Mouse (Mus musculus) heart, embryonic 14.5 days (tissue): ENCODE measurements at regions not wholly inside any gene's neighbourhood (a gene's known extent, or its start where the extent isn't known, plus 50 kb on each side); places are given as distances from the start of the nearest gene placed in this dataset.

Experiments
- ATAC-seq: fragments of 200-750 bp; cut with Nextera tagmentation; 2 replicates; pipeline ENCODE4 v1.8.0; 2017; ENCODE audit warnings: low read depth, moderate TSS enrichment; ENCODE audit not compliant: insufficient number of reproducible peaks, insufficient read depth, low FRiP score
- H3K27ac ChIP-seq, 2 experiments: fragments of 200-500 bp in 1 of 2; fragments of 300-500 bp in 1 of 2; sonication (generic) in 1 of 2; replicated peaks in 1 of 2; 2 replicates each; pipeline ENCODE4 v1.5.1; 2012 to 2014; ENCODE audit warnings: low read depth in 2 of 2, low read length in 2 of 2, control low read depth in 1 of 2, mild to moderate bottlenecking in 1 of 2, mixed read lengths in 1 of 2; ENCODE audit not compliant: control insufficient read depth in 1 of 2, insufficient read depth in 1 of 2
- H3K27me3 ChIP-seq: fragments of 300-500 bp; sonication (generic); 2 replicates; pipeline ENCODE4 v1.6.1; 2014; ENCODE audit warnings: mild to moderate bottlenecking, low read length, control low read depth; ENCODE audit not compliant: control insufficient read depth, insufficient read depth
- H3K36me3 ChIP-seq: fragments of 300-500 bp; sonication (generic); 2 replicates; pipeline ENCODE4 v1.6.1; 2014; ENCODE audit warnings: mild to moderate bottlenecking, control low read depth, low read length, mixed read lengths; ENCODE audit not compliant: control insufficient read depth, insufficient read depth
- H3K4me1 ChIP-seq, 2 experiments: fragments of 200-500 bp in 1 of 2; fragments of 300-500 bp in 1 of 2; sonication (generic) in 1 of 2; 2 replicates each; pipeline ENCODE4 v1.6.1; 2012 to 2014; ENCODE audit warnings: low read length in 2 of 2, control low read depth in 1 of 2, mixed read lengths in 1 of 2; ENCODE audit not compliant: control insufficient read depth in 2 of 2, insufficient read depth in 2 of 2
- H3K4me2 ChIP-seq: fragments of 300-500 bp; sonication (generic); 2 replicates; pipeline ENCODE4 v1.6.1; 2014; ENCODE audit warnings: mild to moderate bottlenecking, low read length
- H3K4me3 ChIP-seq, 2 experiments: fragments of 200-500 bp in 1 of 2; fragments of 300-500 bp in 1 of 2; sonication (generic) in 1 of 2; 2 replicates each; pipeline ENCODE4 v1.5.1; 2012 to 2014; ENCODE audit warnings: low read length in 2 of 2, mild to moderate bottlenecking in 2 of 2, control low read depth in 1 of 2, low read depth in 1 of 2, moderate library complexity in 1 of 2; ENCODE audit not compliant: control insufficient read depth in 1 of 2, insufficient read depth in 1 of 2
- H3K9ac ChIP-seq: fragments of 300-500 bp; sonication (generic); 2 replicates; pipeline ENCODE4 v1.6.1; 2014; ENCODE audit warnings: mild to moderate bottlenecking, low read length
- H3K9me3 ChIP-seq: fragments of 300-500 bp; sonication (generic); 2 replicates; pipeline ENCODE4 v1.6.1; 2016; ENCODE audit warnings: low read length, control low read depth; ENCODE audit not compliant: control insufficient read depth
- WGBS: fragments of 180-500 bp; shearing (Covaris S2); extraction: QIAGEN DNeasy Blood & Tissue Kit; methylation state at CpG from one replicate; pipeline ENCODE4 v1.1.7; 2014; 5-methylcytosine and 5-hydroxymethylcytosine counted together

GRCm38 (mm10) chr13:90823877-90824276 lies 81.3 kb downstream of the Atp6ap1l start:
- WGBS = 67% methylated on average over 5 of the region's 5 CpGs
- Histone ChIP-seq H3K4me3 (no peak overlapping the region), H3K27ac (no peak overlapping the region), H3K4me2 (no peak overlapping the region), H3K9me3 (no peaks in the 10 kb centered on the region), H3K9ac (no peak overlapping the region), H3K4me1 (peaks cover 0 to 2% of the 10 kb centered on the region in 2 experiments; a peak in 1 of 4 replicates), H3K36me3 (no peaks in the 10 kb centered on the region), H3K27me3 (no peaks in the 10 kb centered on the region)
- ATAC-seq = no peak

- WGBS = 83% methylated on average over 4 of the region's 4 CpGs
- H3K4me3 ChIP-seq = no peak overlapping the region
Measured at GRCm38 (mm10) chr13:90821898-90822297, 83.3 kb downstream of the Atp6ap1l start.

GRCm38 (mm10) chr13:90820453-90820852 lies 84.7 kb downstream of the Atp6ap1l start:
- Histone ChIP-seq H3K9me3 (no peaks in the 10 kb centered on the region), H3K4me3 (no peak overlapping the region), H3K27ac (no peak overlapping the region), H3K9ac (no peak overlapping the region), H3K27me3 (no peaks in the 10 kb centered on the region), H3K4me2 (no peak overlapping the region), H3K4me1 (peaks cover 0 to 2% of the 10 kb centered on the region in 2 experiments; a peak in 1 of 4 replicates), H3K36me3 (no peaks in the 10 kb centered on the region)
- 35% methylated on average over 3 of the region's 3 CpGs for WGBS
- no peak for ATAC-seq

More at GRCm38 (mm10) chr13:90821898-90822297, 83.3 kb downstream of the Atp6ap1l start:
- H3K4me2 ChIP-seq = no peak overlapping the region
- H3K27ac ChIP-seq = no peak overlapping the region
- no peaks in the 10 kb centered on the region for H3K9me3 ChIP-seq
- no peak overlapping the region for H3K9ac ChIP-seq
- H3K36me3 ChIP-seq = no peaks in the 10 kb centered on the region
- peaks cover 0 to 2% of the 10 kb centered on the region in 2 experiments; a peak in 1 of 4 replicates for H3K4me1 ChIP-seq
- no peak for ATAC-seq
- no peaks in the 10 kb centered on the region for H3K27me3 ChIP-seq

GRCm38 (mm10) chr13:90819934-90820333 lies 85.2 kb downstream of the Atp6ap1l start:
- Histone ChIP-seq H3K4me1 (peaks cover 0 to 2% of the 10 kb centered on the region in 2 experiments; a peak in 1 of 4 replicates), H3K4me3 (no peak overlapping the region), H3K4me2 (no peak overlapping the region), H3K9me3 (no peaks in the 10 kb centered on the region), H3K9ac (no peak overlapping the region), H3K27ac (no peak overlapping the region), H3K36me3 (no peaks in the 10 kb centered on the region), H3K27me3 (no peaks in the 10 kb centered on the region)
- ATAC-seq = no peak
- 38% methylated on average over 7 of the region's 7 CpGs for WGBS

GRCm38 (mm10) chr13:90814174-90814865 lies 90.8 kb downstream of the Atp6ap1l start:
- Histone ChIP-seq H3K9ac (no peak overlapping the region), H3K9me3 (no peaks in the 10 kb centered on the region), H3K36me3 (no peaks in the 10 kb centered on the region), H3K4me2 (no peak overlapping the region), H3K27me3 (no peaks in the 10 kb centered on the region), H3K27ac (no peak overlapping the region), H3K4me1 (no peaks in the 10 kb centered on the region), H3K4me3 (no peak overlapping the region)
- ATAC-seq = no peak
- 63% methylated on average over 4 of the region's 4 CpGs for WGBS

GRCm38 (mm10) chr13:90810011-90810410 lies 95.1 kb downstream of the Atp6ap1l start:
- Histone ChIP-seq H3K27me3 (no peaks in the 10 kb centered on the region), H3K4me2 (no peak overlapping the region), H3K9ac (no peak overlapping the region), H3K4me1 (no peaks in the 10 kb centered on the region), H3K4me3 (no peak overlapping the region), H3K9me3 (no peaks in the 10 kb centered on the region), H3K36me3 (no peaks in the 10 kb centered on the region), H3K27ac (no peak overlapping the region)
- no peak for ATAC-seq
- WGBS = 76% methylated on average over 6 of the region's 6 CpGs

GRCm38 (mm10) chr13:90799641-90800040 lies 105.5 kb downstream of the Atp6ap1l start:
- no peak for ATAC-seq
- 61% methylated on average over 2 of the region's 2 CpGs for WGBS

More at GRCm38 (mm10) chr13:90799641-90800040, 105.5 kb downstream of the Atp6ap1l start:
- H3K27me3 ChIP-seq = no peaks in the 10 kb centered on the region
- H3K36me3 ChIP-seq = no peaks in the 10 kb centered on the region
- no peak overlapping the region for H3K4me2 ChIP-seq
- no peak overlapping the region for H3K9ac ChIP-seq
- H3K27ac ChIP-seq = no peak overlapping the region
- no peak overlapping the region for H3K4me3 ChIP-seq
- H3K4me1 ChIP-seq = peaks cover 4 to 5% of the 10 kb centered on the region in 2 experiments; a peak in 3 of 4 replicates
- H3K9me3 ChIP-seq = no peaks in the 10 kb centered on the region
